Mouse (Mus musculus) layer of hippocampus, adult 2 months (tissue): ENCODE results near the gene Cops3. TPM values are rescaled to one million over a fixed set of nuclear protein-coding genes. Genes with fewer than 3 reads are reported as not detected.

ENCODE experiments used
- DNase-seq, 2 experiments: peaks; one replicate each; pipeline ENCODE4 v3.0.0; 2022; ENCODE audit warnings: low spot score in 2 of 2
- H3K27ac ChIP-seq: fragments of 200-600 bp; 2 replicates; pipeline ENCODE4 v1.8.1; 2022
- H3K4me3 ChIP-seq: fragments of 200-600 bp; 2 replicates; pipeline ENCODE4 v1.8.1; 2022; ENCODE audit warnings: mild to moderate bottlenecking
- CTCF ChIP-seq: fragments of 200-600 bp; conservative IDR thresholded peaks from 2 replicates; pipeline ENCODE4 v1.8.1; 2022; ENCODE audit warnings: antibody characterized with exemption, mild to moderate bottlenecking, moderate library complexity
- long read RNA-seq, 2 experiments: library from polyadenylated mRNA; stranded (forward); transcript quantifications; one replicate each; pipeline ENCODE4 v2.0.0; 2021; ENCODE audit warnings: borderline mapping rate in 2 of 2
- total RNA-seq, 2 experiments: library from RNA; stranded (reverse); gene quantifications; 2 replicates each; pipeline ENCODE4 v1.2.3; 2021

Cops3 gene
- 10 to 100 TPM; 75.1 to 80.5 TPM for total RNA-seq
- long read RNA-seq, experiment 1, transcript Cops3-201 (12 exons, 1,646 nt): major isoform, 43 of 55 reads
- long read RNA-seq, experiment 1, partial matches to known transcripts: 6 of 55 reads
- long read RNA-seq, experiment 1, other reads (novel, unspliced or antisense): 6 of 55 reads
- long read RNA-seq, experiment 2, transcript Cops3-201 (12 exons, 1,646 nt): major isoform, 80 of 94 reads
- long read RNA-seq, experiment 2, partial matches to known transcripts: 7 of 94 reads
- long read RNA-seq, experiment 2, other reads (novel, unspliced or antisense): 6 of 94 reads

- H3K4me3 ChIP-seq: peak within 1 kb of the TSS; percentile 69
These were observed at the start of gene Cops3 for GRCm38 (mm10) chr11:59839459-59840126. TSS of gene Cops3 (minus strand) at chr11:59839838.

GRCm38 (mm10) chr11:59888151-59888550 lies 48.5 kb upstream of the Cops3 start:
- TF ChIP-seq CTCF: no peak
- no peak for DNase-seq
- Histone ChIP-seq H3K27ac (no peak overlapping the region), H3K4me3 (no peak overlapping the region)

More at GRCm38 (mm10) chr11:59839459-59840126, at the start of gene Cops3:
- peak; percentile 22; the same call in 1 of the 2 replicates for TF ChIP-seq CTCF
- peak; percentile 93 to 98 for DNase-seq
- peak within 1 kb of the TSS; percentile 98 for H3K27ac ChIP-seq

- no peak for TF ChIP-seq CTCF
- Histone ChIP-seq H3K27ac (no peak overlapping the region), H3K4me3 (no peak overlapping the region)
- no peak for DNase-seq
These were observed 47.3 kb upstream of the Cops3 start for GRCm38 (mm10) chr11:59886952-59887351.

GRCm38 (mm10) chr11:59885217-59885986 lies 45.8 kb upstream of the Cops3 start:
- peak; percentile 42 for TF ChIP-seq CTCF
- Histone ChIP-seq H3K4me3 (no peak overlapping the region), H3K27ac (peak overlapping the region; percentile 74)
- no peak for DNase-seq

- DNase-seq: peak; percentile 79 to 86
- TF ChIP-seq CTCF: peak; percentile 99
- Histone ChIP-seq H3K4me3 (no peak overlapping the region), H3K27ac (no peak overlapping the region)
These were observed 40.4 kb upstream of the Cops3 start for GRCm38 (mm10) chr11:59880031-59880430.

GRCm38 (mm10) chr11:59872124-59872523 lies 32.5 kb upstream of the Cops3 start:
- no peak overlapping the region for H3K4me3 ChIP-seq
- DNase-seq: no peak
- TF ChIP-seq CTCF: no peak
- H3K27ac ChIP-seq: no peak overlapping the region

GRCm38 (mm10) chr11:59864316-59864715 lies 24.7 kb upstream of the Cops3 start:
- no peak for TF ChIP-seq CTCF
- no peak overlapping the region for H3K4me3 ChIP-seq
- no peak for DNase-seq
- no peak overlapping the region for H3K27ac ChIP-seq

GRCm38 (mm10) chr11:59860467-59860866 lies 20.8 kb upstream of the Cops3 start:
- Histone ChIP-seq H3K27ac (peak overlapping the region; percentile 28; the same call in 1 of the 2 replicates), H3K4me3 (no peak overlapping the region)
- no peak for TF ChIP-seq CTCF
- no peak for DNase-seq

- DNase-seq: no peak
- no peak overlapping the region for H3K27ac ChIP-seq
- no peak for TF ChIP-seq CTCF
- no peak overlapping the region for H3K4me3 ChIP-seq
These were observed 13.2 kb upstream of the Cops3 start for GRCm38 (mm10) chr11:59852865-59853264.

- TF ChIP-seq CTCF: peak; percentile 46
- H3K27ac ChIP-seq: peak overlapping the region; percentile 94
- peak overlapping the region; percentile 82 for H3K4me3 ChIP-seq
- DNase-seq: peak; percentile 61 to 68
These were observed 8.6 kb upstream of the Cops3 start for GRCm38 (mm10) chr11:59847891-59848884.

- peak overlapping the region; percentile 82 for H3K4me3 ChIP-seq
- DNase-seq: no peak
- peak; percentile 72 for TF ChIP-seq CTCF
- no peak overlapping the region for H3K27ac ChIP-seq
These were observed 7.5 kb upstream of the Cops3 start for GRCm38 (mm10) chr11:59847131-59847530.

GRCm38 (mm10) chr11:59846311-59846710 lies 6.7 kb upstream of the Cops3 start:
- Histone ChIP-seq H3K4me3 (no peak overlapping the region), H3K27ac (no peak overlapping the region)
- no peak for DNase-seq
- TF ChIP-seq CTCF: no peak
